Mouse (Mus musculus) cerebral cortex, adult 2 months (tissue): ENCODE measurements around the gene Olfr1116.

ENCODE experiments used
- WGBS: fragments of 180-500 bp; shearing (Covaris S2); methylation state at CpG from one replicate; pipeline ENCODE4 v1.1.7; 2018; 5-methylcytosine and 5-hydroxymethylcytosine counted together

Gene Olfr1116

GRCm38 (mm10) chr2:87267234-87267633 lies at the start of gene Olfr1116:
Gene Olfr1116 (plus strand): TSS chr2:87267534.
- WGBS = 76% methylated on average over 1 of the region's 1 CpGs

- 92% methylated on average over 2 of the region's 2 CpGs for WGBS
These were observed 19.6 kb upstream of the Olfr1116 start, which contains the start of gene Olfr1115 for GRCm38 (mm10) chr2:87247713-87248112. Gene Olfr1115 (plus strand): TSS chr2:87248013.

- WGBS = 74% methylated on average over 1 of the region's 1 CpGs
These were observed 39.9 kb downstream of the Olfr1116 start, which contains the start of gene Olfr1118 for GRCm38 (mm10) chr2:87307281-87307680. Gene Olfr1118 (plus strand): TSS chr2:87307581.
